Mouse (Mus musculus): ENCODE results near the gene Nkap.
"Not testable (repeated sequence)": the region's sequence is repeated elsewhere in the genome, so short reads cannot be mapped to it uniquely, and the experiment has no call there.

Gene Nkap

DNA sequence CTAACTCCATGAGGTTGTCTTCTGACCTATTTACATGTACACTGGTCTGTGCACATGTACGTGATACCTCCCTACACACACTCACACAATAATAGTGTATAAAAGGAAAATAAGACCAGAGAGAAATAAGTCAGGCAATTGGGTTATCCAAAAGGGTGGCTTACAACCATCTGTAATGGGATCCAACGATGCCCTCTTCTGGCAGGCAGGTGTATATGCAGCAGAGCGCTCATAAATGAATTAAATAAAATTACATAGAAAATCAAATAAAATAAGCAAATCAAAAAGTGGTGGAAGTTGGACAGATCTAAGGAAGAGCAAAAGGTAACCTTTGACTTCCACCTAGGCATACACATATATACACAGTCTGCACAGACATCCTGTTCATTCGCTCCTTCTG, 31.2 kb downstream of the Nkap start:
- peak; percentile 3 for DNase-seq (ENCODE audit: low spot score)

DNA sequence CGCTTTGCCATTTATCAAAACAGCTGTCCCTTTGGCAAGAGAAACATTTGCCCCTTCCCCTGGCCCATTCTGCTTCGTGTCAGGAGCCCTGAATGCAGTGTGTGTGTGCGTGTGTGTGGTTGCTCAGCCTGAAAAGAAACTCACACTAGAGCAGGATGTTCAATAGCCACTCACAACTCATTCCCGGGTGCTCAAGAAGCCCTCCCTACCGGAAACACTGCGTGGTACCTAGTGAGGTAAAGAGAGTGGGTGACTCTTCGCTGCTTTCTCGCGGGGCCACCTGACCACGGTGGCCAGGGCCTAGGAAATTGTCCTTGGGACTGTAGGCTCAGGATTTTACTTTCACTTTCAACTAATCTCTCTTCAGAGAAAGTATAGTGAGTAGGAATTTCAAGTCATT, 34.6 kb downstream of the Nkap start:
- DNase-seq (ENCODE audit: low spot score): peak; percentile 12

DNA sequence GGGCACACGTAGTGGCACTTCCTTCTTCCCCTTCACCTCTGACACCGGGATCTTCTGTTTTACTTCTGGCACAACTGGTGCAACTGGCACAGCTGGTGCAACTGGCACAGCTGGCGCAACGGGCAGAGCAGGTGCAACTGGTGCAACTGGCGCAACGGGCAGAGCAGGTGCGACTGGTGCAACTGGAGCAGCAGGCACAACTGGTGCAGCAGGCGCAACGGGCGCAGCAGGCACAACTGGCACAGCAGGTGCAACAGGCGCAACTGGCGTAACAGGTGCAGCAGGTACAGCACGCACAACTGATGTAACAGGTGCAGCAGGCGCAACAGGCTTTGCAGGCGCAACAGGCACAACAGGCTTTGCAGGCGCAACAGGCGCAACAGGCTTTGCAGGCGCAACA, 36.5 kb downstream of the Nkap start:
- no peak for DNase-seq (ENCODE audit: low spot score)

GRCm38 (mm10) chrX:37167085-37167484, 40.5 kb downstream of the Nkap start:
- DNase-seq (ENCODE audit: low spot score): peak; percentile 40

GRCm38 (mm10) chrX:37168742-37169141, 42.1 kb downstream of the Nkap start, which contains the start of gene Akap14:
Akap14 (minus strand) TSS chrX:37168842.
- DNase-seq (ENCODE audit: low spot score): no peak

DNA sequence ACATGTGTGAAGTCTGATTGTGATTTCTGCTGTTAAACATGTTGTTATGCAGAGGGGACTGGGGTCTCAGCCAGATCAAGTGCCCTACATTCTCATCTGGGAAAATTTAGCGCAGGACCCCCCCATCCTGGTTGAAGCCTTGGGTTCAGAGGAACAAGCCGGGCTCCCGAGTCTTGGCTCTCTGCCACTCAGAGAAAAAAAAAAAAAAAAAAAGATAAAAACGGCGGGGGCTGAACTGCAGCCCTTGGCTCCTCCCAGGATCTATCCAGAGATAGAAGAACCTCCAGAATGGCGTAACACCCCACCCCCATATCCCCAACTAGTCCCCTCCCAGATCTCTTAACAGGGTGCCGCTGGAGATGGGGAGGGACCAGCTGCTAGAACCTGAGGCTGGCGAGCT, 57.8 kb downstream of the Nkap start:
- not testable (repeated sequence) for DNase-seq (ENCODE audit: low spot score)

- DNase-seq (ENCODE audit: low spot score): no peak
Observed at GRCm38 (mm10) chrX:37190755-37191104, 64.1 kb downstream of the Nkap start.

- peak; percentile 81 for DNase-seq (ENCODE audit: low spot score)
Observed at GRCm38 (mm10) chrX:37191105-37191743, 64.6 kb downstream of the Nkap start, which contains the start of the genes Ndufa1 and Rnf113a1. Ndufa1 (minus strand) TSS chrX:37191163. Rnf113a1 (plus strand) TSS chrX:37191245.

- DNase-seq (ENCODE audit: low spot score): peak; percentile 2
Observed at GRCm38 (mm10) chrX:37191744-37192379, 65.3 kb downstream of the Nkap start.

- no peak for DNase-seq (ENCODE audit: low spot score)
Observed at GRCm38 (mm10) chrX:37198676-37199075, 72.1 kb downstream of the Nkap start.

All from T-cell, adult 2 months (primary cell).